Mouse (Mus musculus): ENCODE results near the gene Rtn4r.

DNA sequence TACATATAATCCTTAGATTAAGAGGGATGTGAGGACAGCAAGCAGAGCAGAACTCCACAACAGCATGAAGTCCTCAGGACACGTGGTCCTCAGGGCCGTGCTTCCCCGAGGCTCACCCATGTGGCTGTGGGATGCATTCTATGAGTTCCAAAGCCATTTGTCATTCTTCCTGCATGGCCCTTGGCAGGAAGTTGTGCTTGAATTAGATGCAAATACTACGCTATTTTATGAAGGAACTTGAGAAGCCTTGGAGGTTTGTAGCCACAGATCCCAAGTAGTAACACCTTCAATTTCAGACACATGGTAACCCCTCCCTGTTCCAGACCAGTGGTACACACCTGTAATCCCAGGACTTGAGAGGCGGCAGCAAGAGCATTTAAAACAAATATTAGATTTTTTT, 31.1 kb upstream of the Rtn4r start:
- TF ChIP-seq POLR2A (IDR thresholded peaks at IDR 0.05; ENCODE audit: low read depth, low read length), result no peak
- TF ChIP-seq CTCF (conservative IDR thresholded peaks at IDR 0.05; ENCODE audit: insufficient read depth, insufficient read length, low read depth, low read length), result no peak

All from kidney, adult 2 months (tissue).